Mouse (Mus musculus) adrenal gland, adult (tissue): Measurements from ENCODE around the gene Ppp1r36.
"Not testable (repeated sequence)": the region's sequence is repeated elsewhere in the genome, so short reads cannot be mapped to it uniquely, and the experiment has no call there.

Source experiments
- DNase-seq, 2 experiments: peaks; one replicate each; pipeline ENCODE4 v3.0.0; 2022 to 2023; ENCODE audit warnings: low spot score in 1 of 2; ENCODE audit not compliant: inconsistent age in 2 of 2

The Ppp1r36 gene

DNA sequence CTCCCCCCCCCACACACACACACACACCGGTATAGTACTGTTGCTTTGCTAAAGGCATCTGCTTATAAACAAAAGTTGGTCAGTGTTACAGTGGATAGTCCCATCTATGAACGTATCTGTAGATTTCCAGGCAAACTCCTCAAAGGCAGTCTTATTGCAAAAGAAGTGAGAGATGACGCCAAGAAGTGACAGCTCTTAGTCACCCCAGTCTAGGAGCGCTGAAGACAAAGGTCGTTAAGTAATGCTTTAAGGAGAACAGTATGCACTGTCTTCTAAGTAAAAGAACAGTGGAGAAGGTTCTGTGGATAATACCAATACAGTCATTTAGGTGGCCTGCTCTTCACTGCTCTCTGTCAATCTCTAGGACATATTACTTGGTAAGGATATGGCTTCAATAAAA is 24.4 kb upstream of the Ppp1r36 start:
- no peak for DNase-seq

DNA sequence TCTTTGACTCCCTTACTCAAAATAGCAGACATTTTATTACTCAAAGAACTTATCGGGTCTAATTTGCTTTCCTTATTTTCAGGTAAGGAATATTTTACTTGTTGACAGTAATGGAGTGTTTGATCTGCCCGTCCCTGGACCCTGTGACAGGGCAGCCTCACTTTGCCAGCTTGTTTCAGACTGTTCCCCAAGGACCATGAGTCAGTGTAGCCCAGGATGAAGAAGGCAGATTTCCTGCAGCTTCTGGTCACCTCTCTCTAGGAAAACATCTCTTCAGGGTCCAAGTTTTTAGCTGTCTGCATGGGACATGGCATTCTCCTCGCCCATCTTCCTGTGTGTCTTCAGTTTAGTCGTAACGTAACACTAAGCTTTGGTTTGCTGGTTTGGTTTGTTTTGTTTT is 20.1 kb upstream of the Ppp1r36 start:
- no peak for DNase-seq

DNA sequence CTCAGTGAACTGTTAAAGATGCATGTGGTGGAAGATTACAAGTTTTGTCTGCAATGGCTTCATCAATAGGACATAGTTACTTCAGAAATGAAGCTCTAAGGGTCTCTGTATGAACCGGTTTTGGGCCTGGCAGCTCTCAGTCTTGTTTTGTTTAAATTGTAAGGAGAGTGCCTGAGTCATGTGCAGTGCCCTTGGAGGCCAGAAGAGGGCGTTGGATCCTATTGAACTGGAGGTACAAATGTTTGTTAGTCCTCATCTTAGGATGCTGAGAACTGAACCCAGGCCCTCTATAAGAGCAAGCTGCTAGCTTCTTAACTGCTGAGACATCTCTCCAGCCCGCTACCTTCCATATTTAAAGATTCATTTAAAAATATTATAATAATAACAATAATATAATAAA is 15.7 kb upstream of the Ppp1r36 start:
- DNase-seq: no peak

DNA sequence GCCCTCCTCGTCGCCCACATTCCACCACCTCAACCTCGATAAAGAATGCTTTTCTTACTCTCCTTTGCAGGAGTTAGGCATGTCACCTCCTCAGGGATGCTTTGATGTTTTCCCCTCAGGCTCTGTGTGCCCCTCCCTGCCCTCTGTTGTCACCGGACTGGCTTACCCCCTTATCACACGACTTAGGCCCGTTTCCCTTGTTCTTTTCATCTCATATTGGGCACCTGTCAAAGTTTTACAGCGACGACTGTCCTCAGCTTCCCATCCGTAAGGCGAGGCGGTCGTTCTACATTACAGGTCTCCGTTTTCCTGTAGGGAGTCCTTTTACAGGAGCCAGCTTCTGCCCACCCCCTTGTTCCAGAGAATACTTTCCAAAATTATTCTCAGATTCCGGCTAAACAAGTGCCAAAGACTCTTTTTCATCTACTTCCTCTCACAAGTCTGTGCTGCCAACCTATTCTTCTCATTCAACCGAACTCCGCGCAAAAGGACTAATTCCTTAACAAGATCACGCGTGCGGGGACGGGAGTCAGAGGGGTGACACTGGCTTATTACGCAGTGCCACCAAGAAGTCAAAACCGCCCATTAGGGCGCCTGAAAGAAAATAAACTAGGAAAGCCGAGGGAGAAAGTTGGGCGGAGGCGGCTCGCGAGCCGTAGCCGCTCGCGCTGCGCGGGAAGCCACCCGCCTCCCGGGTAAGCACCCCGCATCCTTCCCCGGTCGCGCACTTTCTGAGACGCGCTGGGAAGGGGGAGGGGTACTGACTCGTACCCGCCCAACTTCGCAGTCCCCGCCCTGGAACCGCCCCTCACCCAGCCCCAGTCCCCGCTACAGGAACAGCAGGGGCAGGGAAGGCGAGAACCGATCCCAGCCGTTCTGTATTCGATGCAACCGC is 14.1 kb upstream of the Ppp1r36 start:
- DNase-seq: peak in 1 of 2 experiments; percentile 27

DNA sequence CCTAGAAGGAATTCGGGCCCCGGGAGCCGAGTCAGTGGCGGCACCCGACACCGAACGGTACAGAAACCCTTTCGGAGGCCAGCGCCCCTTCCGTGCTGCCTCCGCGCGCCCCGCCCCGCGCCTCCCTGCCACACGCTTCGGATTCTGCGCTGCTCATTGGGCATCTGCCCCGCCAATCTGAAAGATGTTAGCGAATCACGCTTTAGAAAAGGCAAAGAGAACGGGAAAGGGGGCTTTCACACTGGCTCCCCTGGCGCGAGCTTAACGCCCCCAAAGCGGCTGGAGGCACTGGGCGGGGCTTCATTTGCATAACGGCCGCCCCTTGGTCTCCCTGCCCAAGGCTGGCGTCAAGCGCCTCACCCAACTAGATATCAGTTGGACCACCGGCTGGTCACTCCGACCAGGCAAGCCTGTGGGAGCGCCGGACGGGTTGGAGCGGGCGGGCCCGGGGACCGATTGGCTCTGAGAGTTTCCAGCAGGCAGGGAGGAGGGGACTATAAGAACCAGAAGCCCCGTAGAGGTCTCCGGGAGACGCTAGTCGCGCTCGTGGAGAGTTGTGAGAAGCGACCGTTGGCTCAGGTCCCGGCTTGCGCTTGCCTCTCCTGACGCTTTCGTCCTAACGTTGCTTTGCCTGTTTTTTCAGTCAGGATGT is 13.3 kb upstream of the Ppp1r36 start, which contains the start of gene Hspa2:
Gene Hspa2, plus strand, starts transcription at position 291 of the 652 bp plus-strand sequence.
- DNase-seq: peak; percentile 100

DNA sequence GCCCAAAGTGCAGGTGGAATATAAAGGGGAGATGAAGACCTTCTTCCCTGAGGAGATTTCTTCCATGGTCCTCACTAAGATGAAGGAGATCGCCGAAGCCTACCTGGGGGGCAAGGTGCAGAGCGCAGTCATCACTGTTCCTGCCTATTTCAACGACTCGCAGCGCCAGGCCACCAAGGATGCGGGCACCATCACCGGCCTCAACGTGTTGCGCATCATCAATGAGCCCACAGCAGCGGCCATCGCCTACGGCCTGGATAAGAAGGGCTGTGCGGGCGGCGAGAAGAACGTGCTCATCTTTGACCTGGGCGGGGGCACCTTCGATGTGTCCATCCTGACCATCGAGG is 12.5 kb upstream of the Ppp1r36 start:
- DNase-seq: no peak

- peak; percentile 51 to 69 for DNase-seq
Observed at GRCm38 (mm10) chr12:76405183-76405970, 12.0 kb upstream of the Ppp1r36 start.

GRCm38 (mm10) chr12:76405971-76406370 is 11.4 kb upstream of the Ppp1r36 start:
- no peak for DNase-seq

DNA sequence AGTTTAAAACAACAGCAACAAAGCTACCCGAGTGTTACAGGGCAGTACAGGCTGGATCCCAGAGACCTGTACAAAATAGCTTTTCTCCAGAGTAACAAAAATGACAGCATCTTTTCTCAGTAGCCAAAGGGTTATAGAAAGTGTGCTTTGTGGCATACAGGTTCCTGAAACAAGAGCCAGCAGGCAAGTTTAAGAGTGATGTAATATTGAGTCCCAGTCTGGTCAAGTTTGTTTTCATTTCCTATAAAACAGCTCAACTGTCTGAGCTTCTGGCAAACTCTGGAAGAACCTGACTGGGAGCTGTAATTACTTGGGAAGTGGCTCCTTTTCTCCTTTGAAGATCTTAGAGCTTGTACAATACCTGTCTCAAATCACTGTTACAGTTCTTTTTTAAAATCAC is 10.2 kb upstream of the Ppp1r36 start:
- DNase-seq: no peak

DNA sequence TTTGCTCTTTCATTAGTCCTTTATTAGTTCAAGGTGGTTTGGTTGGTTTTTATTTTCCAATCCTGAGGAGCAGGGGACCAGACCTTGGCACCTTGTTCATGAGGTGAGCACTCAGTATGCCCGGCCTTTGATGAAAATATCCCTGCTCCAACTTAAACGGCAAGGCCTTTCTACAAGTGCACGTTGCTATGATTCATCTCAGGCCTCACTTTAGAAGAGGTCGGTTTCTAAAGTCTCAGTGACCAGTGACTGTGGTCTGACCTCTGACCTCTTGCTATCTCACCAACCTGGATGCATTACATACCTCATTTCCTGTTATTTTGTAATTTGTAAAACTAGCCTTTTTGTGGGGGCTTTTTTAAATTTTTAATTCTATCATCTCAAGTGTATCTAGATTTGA is 8.2 kb upstream of the Ppp1r36 start:
- no peak for DNase-seq

DNA sequence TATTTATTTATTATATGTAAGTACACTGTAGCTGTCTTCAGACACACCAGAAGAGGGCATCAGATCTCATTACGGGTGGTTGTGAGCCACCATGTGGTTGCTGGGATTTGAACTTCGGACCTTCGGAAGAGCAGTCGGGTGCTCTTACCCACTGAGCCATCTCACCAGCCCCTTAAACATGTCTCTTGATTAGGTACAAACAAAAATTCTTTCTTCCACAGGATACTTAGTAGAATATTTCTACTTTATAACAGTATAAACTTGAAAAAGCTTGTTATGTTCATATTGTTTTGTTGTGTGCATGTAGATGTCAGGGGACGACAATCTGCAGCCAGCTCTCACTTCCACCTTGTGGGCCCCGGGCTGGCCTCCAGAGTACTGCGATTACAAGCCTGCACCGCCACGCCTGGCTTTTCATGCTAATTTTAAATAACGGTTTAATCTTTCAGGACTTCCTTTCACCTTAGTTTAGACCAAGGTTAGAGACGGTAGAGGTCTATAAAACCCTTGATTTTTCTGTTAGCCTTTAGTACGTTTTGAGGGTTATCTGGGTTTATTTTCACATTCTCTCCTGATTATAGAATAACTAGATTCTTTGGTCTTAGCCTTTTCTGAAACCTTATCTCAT is 1.8 kb upstream of the Ppp1r36 start:
- DNase-seq: no peak

- no peak for DNase-seq
Observed at GRCm38 (mm10) chr12:76418346-76418745, 1.0 kb downstream of the Ppp1r36 start.

GRCm38 (mm10) chr12:76425256-76425655 is 7.9 kb downstream of the Ppp1r36 start:
- no peak for DNase-seq

DNA sequence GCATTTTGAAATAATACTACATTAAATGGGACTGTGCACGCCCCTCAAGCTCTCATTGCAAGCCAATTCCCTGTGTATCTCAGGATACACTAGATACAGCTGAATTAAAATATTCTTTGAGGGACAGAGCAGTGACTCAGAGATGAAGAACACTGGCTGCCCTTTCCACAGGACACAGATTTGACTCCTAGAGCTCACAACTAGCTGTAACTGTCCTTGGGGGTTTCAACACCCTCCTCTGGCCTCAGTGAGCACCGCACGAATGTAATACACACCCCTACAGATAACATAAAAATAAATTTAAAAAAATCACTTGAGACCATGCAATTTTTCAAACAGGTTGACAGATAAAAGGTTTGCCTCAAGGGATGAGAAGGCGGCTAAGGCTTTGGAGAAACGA is 10.2 kb downstream of the Ppp1r36 start:
- DNase-seq: peak; percentile 43 to 77

- peak; percentile 13 to 59 for DNase-seq
Observed at GRCm38 (mm10) chr12:76430879-76431406, 13.6 kb downstream of the Ppp1r36 start.

DNA sequence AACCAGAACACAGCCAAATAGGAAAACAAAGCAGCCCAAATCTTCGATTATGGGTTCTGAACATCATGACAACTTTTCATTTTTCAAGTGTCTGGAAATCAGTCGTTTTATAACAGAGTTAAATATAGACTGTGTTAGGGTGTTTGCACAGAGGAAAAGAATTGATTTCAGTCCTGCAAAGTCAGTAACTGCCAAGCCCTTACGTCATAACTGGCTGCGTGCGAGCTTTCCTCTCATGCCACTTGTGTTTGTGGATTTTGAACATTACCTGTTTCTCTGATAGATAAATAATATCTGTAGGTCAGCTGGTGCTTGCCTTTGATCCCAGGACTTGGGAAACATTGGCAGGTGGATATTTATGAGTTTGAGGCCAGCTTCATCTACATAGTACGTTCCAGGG is 14.1 kb downstream of the Ppp1r36 start:
- no peak for DNase-seq

DNA sequence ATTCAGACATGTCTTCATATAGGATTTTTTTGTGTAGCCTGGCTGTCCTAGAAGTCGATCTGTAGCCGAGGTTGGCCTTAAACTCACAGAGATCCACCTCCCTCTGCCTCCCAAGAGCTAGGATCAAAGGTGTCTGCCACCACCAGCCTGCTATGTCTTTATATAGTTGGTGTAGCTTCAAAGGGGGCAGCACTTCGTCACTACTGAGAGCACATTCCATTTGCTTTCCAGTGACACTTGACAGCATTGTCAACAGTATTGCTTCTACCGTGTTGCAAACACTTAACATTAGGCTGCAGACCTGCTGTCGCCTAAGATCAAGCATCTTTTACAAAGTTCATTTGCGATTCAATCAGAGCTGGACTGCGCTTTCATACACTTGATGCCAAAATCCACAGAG is 16.8 kb downstream of the Ppp1r36 start:
- DNase-seq: no peak

DNA sequence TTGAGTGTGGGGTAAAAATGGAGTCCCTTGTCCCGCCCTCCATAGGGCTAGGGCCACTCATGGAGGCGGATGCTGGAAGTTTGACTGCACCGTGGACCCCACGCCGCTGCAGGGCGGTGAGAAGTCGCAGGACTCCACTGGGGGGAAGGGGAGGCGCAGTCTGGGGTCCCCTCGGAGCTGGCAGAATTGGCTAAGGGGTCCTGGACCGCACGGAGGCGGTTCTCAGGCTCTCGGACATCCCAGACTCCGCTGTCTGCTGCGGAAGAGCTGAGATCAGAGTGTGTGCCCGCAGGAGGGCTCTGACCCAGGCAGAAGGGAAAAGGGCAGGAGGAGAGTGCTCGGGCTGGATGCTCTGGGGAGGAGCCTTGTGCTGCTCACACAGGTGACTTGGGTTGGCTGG is 17.7 kb downstream of the Ppp1r36 start:
- DNase-seq: no peak

- no peak for DNase-seq
Observed at GRCm38 (mm10) chr12:76435549-76435948, 18.2 kb downstream of the Ppp1r36 start.

DNA sequence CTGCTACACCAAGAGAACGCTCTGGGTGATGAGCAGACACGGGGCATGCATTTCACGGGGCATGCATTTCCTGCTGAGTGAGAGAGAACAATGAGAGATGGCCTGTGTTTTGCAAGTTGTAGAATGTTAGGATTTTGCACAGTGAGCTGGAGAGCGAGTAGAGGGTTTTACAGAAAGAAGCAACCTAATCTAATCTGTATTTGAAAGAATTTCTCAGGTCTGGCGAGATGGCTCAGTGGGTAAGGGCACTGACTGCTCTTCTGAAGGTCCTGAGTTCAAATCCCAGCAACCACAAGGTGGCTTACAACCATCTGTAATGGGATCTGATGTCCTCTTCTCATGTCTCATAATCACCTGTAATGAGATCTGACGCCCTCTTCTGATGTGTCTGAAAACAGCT is 26.1 kb downstream of the Ppp1r36 start:
- DNase-seq: not testable (repeated sequence)

- no peak for DNase-seq
Observed at GRCm38 (mm10) chr12:76444359-76444772, 27.0 kb downstream of the Ppp1r36 start.
